Mouse (Mus musculus) testis, adult 2 months (tissue): ENCODE results near the gene Snupn. TPM values are rescaled to one million over a fixed set of nuclear protein-coding genes. Genes with fewer than 3 reads are reported as not detected.

Experiments used
- H3K27ac ChIP-seq: fragments of 200-500 bp; 2 replicates; pipeline ENCODE4 v1.5.1; 2012; ENCODE audit warnings: low read depth, low read length; ENCODE audit not compliant: control insufficient read depth, insufficient read depth
- H3K27me3 ChIP-seq: fragments of 200-500 bp; 2 replicates; pipeline ENCODE4 v1.6.1; 2012; ENCODE audit warnings: mild to moderate bottlenecking, low read length, moderate library complexity; ENCODE audit not compliant: control insufficient read depth, insufficient read depth
- H3K36me3 ChIP-seq: fragments of 200-500 bp; 2 replicates; pipeline ENCODE4 v1.6.1; 2012; ENCODE audit warnings: mild to moderate bottlenecking, low read length; ENCODE audit not compliant: control insufficient read depth, insufficient read depth
- H3K4me1 ChIP-seq: fragments of 200-500 bp; 2 replicates; pipeline ENCODE4 v1.6.1; 2012; ENCODE audit warnings: low read length; ENCODE audit not compliant: control insufficient read depth, insufficient read depth
- H3K4me3 ChIP-seq: fragments of 200-500 bp; 2 replicates; pipeline ENCODE4 v1.5.1; 2012; ENCODE audit warnings: low read depth, mild to moderate bottlenecking, low read length, moderate library complexity, mixed read lengths; ENCODE audit not compliant: control insufficient read depth
- CTCF ChIP-seq: fragments of 200-500 bp; IDR thresholded peaks from 2 replicates; pipeline ENCODE4 v1.5.1; 2012; ENCODE audit warnings: low read depth, mild to moderate bottlenecking, inconsistent platforms, low read length, moderate library complexity; ENCODE audit not compliant: control insufficient read depth, insufficient read depth, insufficient replicate concordance
- POLR2A ChIP-seq: fragments of 200-500 bp; IDR thresholded peaks from 2 replicates; pipeline ENCODE4 v1.6.1; 2012; ENCODE audit warnings: low read depth, mild to moderate bottlenecking, inconsistent platforms, low read length, moderate library complexity; ENCODE audit not compliant: control insufficient read depth
- polyA plus RNA-seq: library from polyadenylated mRNA; depleted of rRNA; stranded (reverse); fragments of >200 nt; gene quantifications from 2 replicates; pipeline ENCODE4 v1.2.3, GENCODE M21; 2012

Snupn gene
- polyA plus RNA-seq, 1 experiment = 14.1 TPM

- H3K36me3 ChIP-seq = peaks cover 2% of the 10 kb centered on the region; the same call in 1 of the 2 replicates
- no peak overlapping the region for H3K4me3 ChIP-seq
- H3K27ac ChIP-seq = no peak overlapping the region
- TF ChIP-seq CTCF (no peak), POLR2A (no peak)
- no peaks in the 10 kb centered on the region for H3K4me1 ChIP-seq
- H3K27me3 ChIP-seq = no peaks in the 10 kb centered on the region
Observed at GRCm38 (mm10) chr9:56956966-56957675, 6.4 kb downstream of the Snupn start.

- no peak overlapping the region for H3K4me3 ChIP-seq
- TF ChIP-seq POLR2A = no peak
- no peak for TF ChIP-seq CTCF
- H3K36me3 ChIP-seq = peaks cover 2% of the 10 kb centered on the region; the same call in 1 of the 2 replicates
- no peaks in the 10 kb centered on the region for H3K27me3 ChIP-seq
- no peak overlapping the region for H3K27ac ChIP-seq
- H3K4me1 ChIP-seq = no peaks in the 10 kb centered on the region
Observed at GRCm38 (mm10) chr9:56958689-56959088, 8.0 kb downstream of the Snupn start.

- H3K4me1 ChIP-seq = no peaks in the 10 kb centered on the region
- no peak overlapping the region for H3K4me3 ChIP-seq
- H3K36me3 ChIP-seq = peaks cover 3% of the 10 kb centered on the region; the same call in 1 of the 2 replicates
- no peak for TF ChIP-seq POLR2A
- no peak for TF ChIP-seq CTCF
- H3K27me3 ChIP-seq = no peaks in the 10 kb centered on the region
- H3K27ac ChIP-seq = no peak overlapping the region
Observed at GRCm38 (mm10) chr9:56961591-56961990, 10.9 kb downstream of the Snupn start.

- no peaks in the 10 kb centered on the region for H3K36me3 ChIP-seq
Observed at GRCm38 (mm10) chr9:56970158-56970557, 19.5 kb downstream of the Snupn start.

GRCm38 (mm10) chr9:56973960-56974524, 23.4 kb downstream of the Snupn start:
- H3K4me1 ChIP-seq = no peaks in the 10 kb centered on the region
- no peaks in the 10 kb centered on the region for H3K36me3 ChIP-seq
- H3K27me3 ChIP-seq = no peaks in the 10 kb centered on the region
- TF ChIP-seq POLR2A (no peak), CTCF (no peak)
- H3K27ac ChIP-seq = no peak overlapping the region
- no peak overlapping the region for H3K4me3 ChIP-seq

More at GRCm38 (mm10) chr9:56970158-56970557, 19.5 kb downstream of the Snupn start:
- H3K27me3 ChIP-seq = no peaks in the 10 kb centered on the region
- no peak overlapping the region for H3K27ac ChIP-seq
- H3K4me3 ChIP-seq = no peak overlapping the region
- no peaks in the 10 kb centered on the region for H3K4me1 ChIP-seq
- TF ChIP-seq POLR2A = no peak
- TF ChIP-seq CTCF = no peak

GRCm38 (mm10) chr9:56975199-56975598, 24.5 kb downstream of the Snupn start:
- Histone ChIP-seq H3K27ac (no peak overlapping the region), H3K4me3 (no peak overlapping the region), H3K4me1 (no peaks in the 10 kb centered on the region), H3K27me3 (no peaks in the 10 kb centered on the region), H3K36me3 (no peaks in the 10 kb centered on the region)
- no peak for TF ChIP-seq CTCF
- TF ChIP-seq POLR2A = no peak

- no peaks in the 10 kb centered on the region for H3K27me3 ChIP-seq
- no peak overlapping the region for H3K27ac ChIP-seq
- H3K36me3 ChIP-seq = no peaks in the 10 kb centered on the region; the same call in 1 of the 2 replicates
- no peak for TF ChIP-seq POLR2A
- TF ChIP-seq CTCF = no peak
- no peak overlapping the region for H3K4me3 ChIP-seq
- H3K4me1 ChIP-seq = no peaks in the 10 kb centered on the region
Observed at GRCm38 (mm10) chr9:56980186-56980585, 29.5 kb downstream of the Snupn start.
